Mouse (Mus musculus): Measurements from ENCODE around the gene Tardbp.
A peak's percentile ranks its signal among the peaks of the same experiment; 100 is the strongest.

The Tardbp gene

GRCm38 (mm10) chr4:148601871-148602270 is 24.9 kb downstream of the Tardbp start:
- DNase-seq (ENCODE audit: low spot score) = no peak

GRCm38 (mm10) chr4:148600316-148600715 is 26.5 kb downstream of the Tardbp start:
- DNase-seq (ENCODE audit: low spot score) = no peak

GRCm38 (mm10) chr4:148598826-148599225 is 28.0 kb downstream of the Tardbp start:
- DNase-seq (ENCODE audit: low spot score) = no peak

- no peak for DNase-seq (ENCODE audit: low spot score)
Measured at GRCm38 (mm10) chr4:148596731-148597130, 30.1 kb downstream of the Tardbp start.

- no peak for DNase-seq (ENCODE audit: low spot score)
Measured at GRCm38 (mm10) chr4:148595916-148596315, 30.9 kb downstream of the Tardbp start.

- no peak for DNase-seq (ENCODE audit: low spot score)
Measured at GRCm38 (mm10) chr4:148593996-148594395, 32.8 kb downstream of the Tardbp start.

GRCm38 (mm10) chr4:148591637-148592380 is 35.0 kb downstream of the Tardbp start:
- DNase-seq (ENCODE audit: low spot score) = no peak

- peak; percentile 97 for DNase-seq (ENCODE audit: low spot score)
Measured at GRCm38 (mm10) chr4:148591171-148591630, 35.6 kb downstream of the Tardbp start, which contains the start of gene Srm. Srm (plus strand) TSS chr4:148591503.

GRCm38 (mm10) chr4:148590421-148591170 is 36.2 kb downstream of the Tardbp start:
- DNase-seq (ENCODE audit: low spot score) = no peak

- peak; percentile 31 for DNase-seq (ENCODE audit: low spot score)
Measured at GRCm38 (mm10) chr4:148589565-148589964, 37.3 kb downstream of the Tardbp start.

- DNase-seq (ENCODE audit: low spot score) = no peak
Measured at GRCm38 (mm10) chr4:148588793-148589192, 38.0 kb downstream of the Tardbp start.

- no peak for DNase-seq (ENCODE audit: low spot score)
Measured at GRCm38 (mm10) chr4:148586648-148587047, 40.2 kb downstream of the Tardbp start.

- DNase-seq (ENCODE audit: low spot score) = no peak
Measured at GRCm38 (mm10) chr4:148583257-148583656, 43.6 kb downstream of the Tardbp start.

- no peak for DNase-seq (ENCODE audit: low spot score)
Measured at GRCm38 (mm10) chr4:148581422-148581821, 45.4 kb downstream of the Tardbp start.

GRCm38 (mm10) chr4:148580765-148581164 is 46.1 kb downstream of the Tardbp start:
- no peak for DNase-seq (ENCODE audit: low spot score)

GRCm38 (mm10) chr4:148573222-148573621 is 53.6 kb downstream of the Tardbp start:
- DNase-seq (ENCODE audit: low spot score) = no peak

GRCm38 (mm10) chr4:148570693-148571295 is 56.0 kb downstream of the Tardbp start:
- no peak for DNase-seq (ENCODE audit: low spot score)

- DNase-seq (ENCODE audit: low spot score) = no peak
Measured at GRCm38 (mm10) chr4:148570138-148570537, 56.7 kb downstream of the Tardbp start.

- no peak for DNase-seq (ENCODE audit: low spot score)
Measured at GRCm38 (mm10) chr4:148563595-148563994, 63.2 kb downstream of the Tardbp start.

GRCm38 (mm10) chr4:148562676-148563075 is 64.1 kb downstream of the Tardbp start:
- DNase-seq (ENCODE audit: low spot score) = no peak
